Mouse (Mus musculus) forebrain, embryonic 12.5 days (tissue): ENCODE results near the gene Igsf21. TPM values are rescaled to one million over a fixed set of nuclear protein-coding genes. Genes with fewer than 3 reads are reported as not detected.

ENCODE experiments used
- ATAC-seq: fragments of 200-750 bp; cut with Nextera tagmentation; 2 replicates; pipeline ENCODE4 v1.8.0; 2017; ENCODE audit warnings: moderate TSS enrichment; ENCODE audit not compliant: low FRiP score
- H3K27ac ChIP-seq: fragments of 300-500 bp; sonication (generic); 2 replicates; pipeline ENCODE4 v1.5.1; 2016; ENCODE audit warnings: mild to moderate bottlenecking
- H3K27me3 ChIP-seq: fragments of 300-500 bp; sonication (generic); 2 replicates; pipeline ENCODE4 v1.6.1; 2016; ENCODE audit warnings: mild to moderate bottlenecking
- H3K36me3 ChIP-seq: fragments of 300-500 bp; sonication (generic); replicated peaks from 2 replicates; pipeline ENCODE4 v1.6.1; 2016; ENCODE audit warnings: mild to moderate bottlenecking
- H3K4me1 ChIP-seq: fragments of 300-500 bp; sonication (generic); 2 replicates; pipeline ENCODE4 v1.6.1; 2016
- H3K4me2 ChIP-seq: fragments of 300-500 bp; sonication (generic); 2 replicates; pipeline ENCODE4 v1.6.1; 2016; ENCODE audit warnings: mild to moderate bottlenecking, moderate library complexity
- H3K4me3 ChIP-seq: fragments of 300-500 bp; sonication (generic); replicated peaks from 2 replicates; pipeline ENCODE4 v1.5.1; 2016; ENCODE audit warnings: mild to moderate bottlenecking
- H3K9ac ChIP-seq: fragments of 300-500 bp; sonication (generic); 2 replicates; pipeline ENCODE4 v1.6.1; 2016; ENCODE audit warnings: mild to moderate bottlenecking
- H3K9me3 ChIP-seq: fragments of 300-500 bp; sonication (generic); 2 replicates; pipeline ENCODE4 v1.6.1; 2016
- WGBS: fragments of 180-500 bp; shearing (Covaris S2); methylation state at CpG from one replicate; pipeline ENCODE4 v1.1.7; 2016; 5-methylcytosine and 5-hydroxymethylcytosine counted together
- polyA plus RNA-seq: library from polyadenylated mRNA; unstranded; fragments of >200 nt; fragmentation: Nextera tagmentation; extraction: Ambion mirVana; gene quantifications from 2 replicates; pipeline ENCODE4 v1.2.1, GENCODE M21; 2016

Igsf21 gene
- polyA plus RNA-seq, 1 experiment from 2014 or later = 21.7 TPM

DNA sequence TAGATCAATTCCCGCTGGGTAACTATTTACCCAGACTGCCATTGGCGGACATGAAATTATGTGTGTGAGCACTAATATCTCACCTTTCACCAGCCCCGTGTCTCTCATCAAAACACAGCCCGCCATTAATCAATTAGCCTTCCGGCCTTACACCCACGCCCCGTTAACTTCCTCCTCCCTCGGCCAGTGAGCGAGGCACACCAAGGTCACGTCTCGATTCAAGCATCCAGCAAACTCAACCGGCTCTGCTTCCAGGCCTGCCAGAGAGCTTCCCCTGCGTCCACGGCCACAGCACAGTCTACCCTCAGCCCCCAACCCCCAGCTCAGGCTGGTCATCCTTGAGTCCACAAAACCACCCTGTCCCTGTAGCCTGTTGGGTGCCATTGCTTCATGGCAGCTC is 32.2 kb downstream of the Igsf21 start:
- H3K9me3 ChIP-seq = no peaks in the 10 kb centered on the region
- WGBS = 69% methylated on average over 14 of the region's 14 CpGs
- peak overlapping the region; percentile 31; the same call in 1 of the 2 replicates for H3K27ac ChIP-seq
- H3K9ac ChIP-seq = no peak overlapping the region
- H3K27me3 ChIP-seq = no peaks in the 10 kb centered on the region
- no peak for ATAC-seq
- no peaks in the 10 kb centered on the region for H3K36me3 ChIP-seq
- no peak overlapping the region for H3K4me3 ChIP-seq
- H3K4me2 ChIP-seq = no peak overlapping the region
- peaks cover 81% of the 10 kb centered on the region for H3K4me1 ChIP-seq

DNA sequence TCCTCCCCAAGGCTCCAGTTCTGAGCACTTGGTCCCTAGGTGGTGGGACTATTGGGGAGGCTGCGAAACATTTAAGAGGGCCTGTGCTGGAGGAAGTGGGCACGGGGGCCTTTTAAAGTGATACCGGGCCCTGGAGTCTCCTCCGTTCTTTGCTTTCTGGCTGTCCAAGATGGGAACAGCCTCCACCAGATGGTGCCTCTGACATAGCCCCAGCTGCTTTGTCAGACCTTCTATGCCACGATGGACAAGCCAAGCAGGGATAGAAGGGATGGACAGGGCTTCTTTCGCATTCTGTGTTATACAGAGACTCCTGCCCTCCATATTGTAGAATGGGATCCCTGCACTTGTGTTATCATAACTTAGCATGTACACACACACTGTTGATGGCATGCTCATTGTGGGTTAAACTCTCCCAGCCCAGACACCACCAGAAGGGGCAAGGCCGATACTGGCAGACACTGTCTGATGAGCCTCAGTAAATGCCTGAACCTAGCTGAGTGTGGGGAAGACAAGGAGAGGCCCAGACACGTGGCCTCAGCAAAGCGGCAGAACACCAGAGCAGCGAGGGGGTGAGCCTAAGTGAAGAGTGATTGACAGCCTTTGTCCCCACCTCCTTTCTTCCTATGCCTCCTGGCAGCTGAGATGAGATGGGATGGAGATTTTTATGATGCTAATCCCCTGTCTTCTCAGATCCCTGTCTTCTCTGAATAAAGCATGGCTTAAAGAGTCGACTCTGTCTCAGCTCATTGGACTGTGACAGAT is 36.3 kb downstream of the Igsf21 start:
- Histone ChIP-seq H3K27me3 (no peaks in the 10 kb centered on the region), H3K9ac (no peak overlapping the region), H3K4me2 (no peak overlapping the region), H3K9me3 (no peaks in the 10 kb centered on the region), H3K36me3 (no peaks in the 10 kb centered on the region), H3K4me3 (no peak overlapping the region), H3K4me1 (peaks cover 67% of the 10 kb centered on the region), H3K27ac (peak overlapping the region; percentile 43; the same call in 1 of the 2 replicates)
- ATAC-seq = no peak
- WGBS = 55% methylated on average over 11 of the region's 11 CpGs

DNA sequence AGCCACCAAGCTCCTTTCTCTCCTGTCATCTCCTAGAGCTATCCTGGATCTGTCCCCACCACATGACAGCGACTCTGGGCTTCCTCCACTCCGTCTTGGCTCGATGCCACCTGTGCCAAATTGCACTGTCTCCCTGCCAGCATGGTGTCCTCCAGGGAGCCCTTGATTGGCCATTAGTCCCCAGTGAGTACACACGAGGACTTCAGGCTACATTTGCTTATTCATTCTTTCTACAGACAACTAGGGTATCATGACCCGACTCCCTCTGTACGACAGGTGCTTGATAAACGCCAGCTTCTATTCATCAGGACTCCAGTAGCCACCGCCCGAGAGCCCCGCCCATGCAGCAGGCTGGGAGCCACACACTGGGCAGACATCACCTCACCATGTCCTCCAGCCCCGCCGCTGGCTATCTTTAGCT is 40.8 kb downstream of the Igsf21 start:
- H3K27ac ChIP-seq = no peak overlapping the region
- 66% methylated on average over 12 of the region's 12 CpGs for WGBS
- H3K27me3 ChIP-seq = no peaks in the 10 kb centered on the region

DNA sequence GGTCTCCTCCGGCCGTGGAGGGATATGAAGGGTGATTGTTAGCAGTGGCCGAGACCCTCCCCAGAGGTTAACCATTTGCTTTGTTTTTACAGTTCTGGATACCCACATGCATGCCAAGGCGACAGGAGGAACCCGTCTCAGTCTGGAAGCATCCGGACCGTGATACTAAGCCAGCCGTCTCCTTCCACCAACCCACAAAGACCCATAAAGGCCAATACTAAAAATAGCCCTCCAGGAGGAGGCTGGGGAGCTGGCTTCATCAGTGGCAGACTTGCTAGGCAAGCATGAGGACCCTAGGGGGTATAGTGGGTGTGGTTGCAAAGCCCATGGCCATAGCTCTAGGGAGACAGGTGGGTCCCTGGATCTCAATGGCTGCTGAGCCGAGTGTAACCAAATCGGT is 41.8 kb downstream of the Igsf21 start:
- Histone ChIP-seq H3K9ac (no peak overlapping the region), H3K9me3 (no peaks in the 10 kb centered on the region), H3K36me3 (no peaks in the 10 kb centered on the region), H3K27ac (no peak overlapping the region), H3K4me2 (no peak overlapping the region), H3K4me1 (peaks cover 16% of the 10 kb centered on the region), H3K4me3 (no peak overlapping the region), H3K27me3 (no peaks in the 10 kb centered on the region)
- 84% methylated on average over 10 of the region's 10 CpGs for WGBS
- ATAC-seq = no peak

More for the DNA sequence above, 40.8 kb downstream of the Igsf21 start:
- no peak; the same call in 1 of the 2 replicates for ATAC-seq
- Histone ChIP-seq H3K9me3 (no peaks in the 10 kb centered on the region), H3K36me3 (no peaks in the 10 kb centered on the region), H3K4me2 (no peak overlapping the region), H3K4me1 (peaks cover 26% of the 10 kb centered on the region), H3K4me3 (no peak overlapping the region), H3K9ac (no peak overlapping the region)

DNA sequence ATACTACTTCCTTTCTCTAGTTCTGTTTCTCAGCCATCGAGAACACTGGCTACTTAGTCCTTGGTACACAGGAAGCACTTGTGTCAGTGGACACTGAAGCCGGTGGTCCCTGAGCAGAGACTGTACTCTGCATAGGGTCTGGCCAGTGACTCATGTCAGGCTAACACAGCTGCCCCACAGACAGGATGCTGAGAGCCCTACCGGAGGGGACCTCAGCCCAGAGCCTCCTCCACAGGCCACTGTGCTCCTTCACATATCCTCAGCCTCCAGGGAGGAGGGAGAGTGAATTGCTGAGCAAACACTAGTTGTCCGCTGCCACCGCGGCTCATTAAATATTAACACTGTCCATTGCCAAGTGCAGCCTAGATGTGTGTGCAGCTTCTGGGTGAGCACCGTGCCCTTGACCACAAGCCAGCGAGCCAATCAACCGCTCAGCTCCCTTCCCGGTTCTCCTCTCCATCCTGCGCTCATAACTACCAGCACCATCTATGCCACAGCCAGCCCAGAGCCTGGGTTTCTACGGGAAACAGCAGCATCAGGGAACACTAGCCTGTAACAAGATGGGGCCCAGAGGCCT is 42.8 kb downstream of the Igsf21 start:
- H3K9me3 ChIP-seq = no peaks in the 10 kb centered on the region
- no peak overlapping the region for H3K27ac ChIP-seq
- no peaks in the 10 kb centered on the region for H3K27me3 ChIP-seq
- H3K4me1 ChIP-seq = peaks cover 9% of the 10 kb centered on the region
- H3K36me3 ChIP-seq = no peaks in the 10 kb centered on the region
- 91% methylated on average over 12 of the region's 12 CpGs for WGBS
- H3K4me3 ChIP-seq = no peak overlapping the region
- ATAC-seq = 0 out of 2 replicates have a peak, but pooled peaks have one; percentile 6
- no peak overlapping the region for H3K9ac ChIP-seq
- no peak overlapping the region for H3K4me2 ChIP-seq

GRCm38 (mm10) chr4:140202196-140202595 is 44.4 kb downstream of the Igsf21 start:
- ATAC-seq = no peak
- Histone ChIP-seq H3K36me3 (no peaks in the 10 kb centered on the region), H3K27me3 (no peaks in the 10 kb centered on the region), H3K4me2 (no peak overlapping the region), H3K4me1 (peaks cover 9% of the 10 kb centered on the region), H3K4me3 (no peak overlapping the region), H3K9me3 (no peaks in the 10 kb centered on the region), H3K9ac (no peak overlapping the region), H3K27ac (no peak overlapping the region)
- 42% methylated on average over 6 of the region's 6 CpGs for WGBS

DNA sequence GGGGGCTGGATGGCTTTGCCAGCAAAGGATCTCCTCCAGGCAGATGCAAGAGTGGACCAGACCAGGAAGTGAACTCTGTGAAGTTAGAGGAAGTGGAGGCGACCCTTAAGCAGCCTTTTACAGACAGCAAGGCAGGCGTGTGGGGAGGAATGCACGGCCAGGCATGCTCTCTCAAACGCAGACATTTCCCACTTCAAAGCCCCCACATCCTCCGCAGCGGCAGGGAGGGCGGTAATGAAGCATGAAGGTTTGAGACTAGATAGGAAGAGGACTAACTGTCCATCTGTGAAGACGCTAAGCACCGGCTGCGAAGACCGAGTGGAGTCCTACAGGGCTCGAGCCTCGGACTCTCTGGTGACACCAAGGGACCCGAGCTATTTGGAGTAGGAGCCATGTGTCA is 46.3 kb downstream of the Igsf21 start:
- H3K36me3 ChIP-seq = no peaks in the 10 kb centered on the region
- 89% methylated on average over 14 of the region's 14 CpGs for WGBS
- H3K4me1 ChIP-seq = 0 out of 2 replicates have a peak, but pooled peaks cover 5% of the 10 kb centered on the region
- no peak overlapping the region for H3K9ac ChIP-seq
- H3K4me3 ChIP-seq = no peak overlapping the region
- H3K27ac ChIP-seq = no peak overlapping the region
- no peak for ATAC-seq
- H3K4me2 ChIP-seq = no peak overlapping the region
- peaks cover 12% of the 10 kb centered on the region; the same call in 1 of the 2 replicates for H3K27me3 ChIP-seq
- H3K9me3 ChIP-seq = no peaks in the 10 kb centered on the region

DNA sequence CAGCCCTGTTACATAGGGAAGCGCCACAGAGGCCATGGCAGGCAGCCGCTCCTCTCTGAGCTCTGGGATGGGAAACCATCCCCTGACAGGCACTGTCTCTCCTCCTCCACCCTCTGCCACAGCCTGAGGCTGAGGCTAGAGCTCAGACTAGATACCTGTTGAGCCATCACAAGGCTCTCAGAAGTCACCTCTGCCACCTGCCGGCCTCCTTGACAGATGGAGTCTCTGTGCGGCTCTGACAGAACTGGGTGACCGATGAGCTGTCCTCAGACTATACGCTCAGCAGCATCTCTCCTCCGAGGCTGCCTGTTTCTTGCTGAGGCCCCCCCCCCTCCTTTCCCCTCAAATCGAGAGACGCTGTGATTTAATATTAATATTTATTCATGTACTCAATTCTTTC is 49.9 kb downstream of the Igsf21 start:
- peaks cover 12% of the 10 kb centered on the region; the same call in 1 of the 2 replicates for H3K27me3 ChIP-seq
- H3K4me3 ChIP-seq = no peak overlapping the region
- 69% methylated on average over 9 of the region's 9 CpGs for WGBS
- no peak overlapping the region for H3K9ac ChIP-seq
- ATAC-seq = no peak
- H3K4me2 ChIP-seq = no peak overlapping the region
- H3K4me1 ChIP-seq = peaks cover 5% of the 10 kb centered on the region; the same call in 1 of the 2 replicates
- no peaks in the 10 kb centered on the region for H3K9me3 ChIP-seq
- H3K36me3 ChIP-seq = no peaks in the 10 kb centered on the region
- H3K27ac ChIP-seq = no peak overlapping the region

DNA sequence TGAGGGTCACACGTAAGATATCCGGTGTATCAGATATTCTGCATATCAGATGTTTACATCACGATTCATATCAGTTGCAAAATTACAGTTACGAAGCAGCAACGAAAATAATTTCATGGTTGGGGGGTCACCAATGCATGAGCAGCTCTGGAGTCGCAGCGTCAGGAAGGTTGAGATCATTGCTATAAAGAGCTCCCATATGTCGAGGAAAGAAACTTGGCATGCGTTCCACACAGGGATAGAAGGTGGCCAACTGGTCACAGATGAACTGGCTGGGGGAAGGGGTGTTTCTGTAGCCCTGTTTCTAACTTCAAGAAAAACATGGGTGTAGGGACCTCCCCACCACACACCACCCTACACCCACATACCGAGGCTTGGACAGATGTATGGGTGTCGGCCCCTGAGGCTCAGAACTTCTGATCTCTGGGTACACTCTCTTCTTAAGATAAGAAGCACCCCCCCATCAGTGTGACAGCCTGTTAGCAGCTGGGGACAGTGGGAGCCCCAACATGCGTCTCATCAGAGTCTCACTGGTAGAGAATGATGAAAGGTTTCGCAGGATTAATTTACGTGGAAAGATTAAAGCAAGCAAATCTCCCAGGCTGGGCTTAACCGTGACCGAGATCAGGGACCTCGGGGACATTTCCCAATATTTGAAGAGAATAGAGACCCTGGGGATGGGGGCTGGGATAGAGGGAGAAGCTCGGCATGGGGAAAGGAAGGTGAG is 54.1 kb downstream of the Igsf21 start:
- 86% methylated on average over 18 of the region's 18 CpGs for WGBS
- H3K27me3 ChIP-seq = peaks cover 12% of the 10 kb centered on the region; the same call in 1 of the 2 replicates
- no peaks in the 10 kb centered on the region for H3K9me3 ChIP-seq
- H3K27ac ChIP-seq = no peak overlapping the region
- no peak for ATAC-seq
- H3K9ac ChIP-seq = no peak overlapping the region
- H3K4me2 ChIP-seq = no peak overlapping the region
- H3K36me3 ChIP-seq = no peaks in the 10 kb centered on the region
- peaks cover 22% of the 10 kb centered on the region for H3K4me1 ChIP-seq
- no peak overlapping the region for H3K4me3 ChIP-seq

GRCm38 (mm10) chr4:140189601-140190000 is 57.0 kb downstream of the Igsf21 start:
- Histone ChIP-seq H3K4me3 (no peak overlapping the region), H3K9me3 (no peaks in the 10 kb centered on the region), H3K4me2 (no peak overlapping the region), H3K27ac (no peak overlapping the region), H3K9ac (no peak overlapping the region), H3K36me3 (no peaks in the 10 kb centered on the region), H3K4me1 (peaks cover 36% of the 10 kb centered on the region), H3K27me3 (no peaks in the 10 kb centered on the region)
- ATAC-seq = no peak
- 88% methylated on average over 9 of the region's 9 CpGs for WGBS

GRCm38 (mm10) chr4:140188626-140189025 is 58.0 kb downstream of the Igsf21 start:
- Histone ChIP-seq H3K4me2 (no peak overlapping the region), H3K36me3 (no peaks in the 10 kb centered on the region), H3K4me3 (no peak overlapping the region), H3K27me3 (no peaks in the 10 kb centered on the region), H3K4me1 (peaks cover 36% of the 10 kb centered on the region), H3K9me3 (no peaks in the 10 kb centered on the region), H3K9ac (no peak overlapping the region), H3K27ac (peak overlapping the region; percentile 67; the same call in 1 of the 2 replicates)
- WGBS = 85% methylated on average over 7 of the region's 7 CpGs
- ATAC-seq = no peak

DNA sequence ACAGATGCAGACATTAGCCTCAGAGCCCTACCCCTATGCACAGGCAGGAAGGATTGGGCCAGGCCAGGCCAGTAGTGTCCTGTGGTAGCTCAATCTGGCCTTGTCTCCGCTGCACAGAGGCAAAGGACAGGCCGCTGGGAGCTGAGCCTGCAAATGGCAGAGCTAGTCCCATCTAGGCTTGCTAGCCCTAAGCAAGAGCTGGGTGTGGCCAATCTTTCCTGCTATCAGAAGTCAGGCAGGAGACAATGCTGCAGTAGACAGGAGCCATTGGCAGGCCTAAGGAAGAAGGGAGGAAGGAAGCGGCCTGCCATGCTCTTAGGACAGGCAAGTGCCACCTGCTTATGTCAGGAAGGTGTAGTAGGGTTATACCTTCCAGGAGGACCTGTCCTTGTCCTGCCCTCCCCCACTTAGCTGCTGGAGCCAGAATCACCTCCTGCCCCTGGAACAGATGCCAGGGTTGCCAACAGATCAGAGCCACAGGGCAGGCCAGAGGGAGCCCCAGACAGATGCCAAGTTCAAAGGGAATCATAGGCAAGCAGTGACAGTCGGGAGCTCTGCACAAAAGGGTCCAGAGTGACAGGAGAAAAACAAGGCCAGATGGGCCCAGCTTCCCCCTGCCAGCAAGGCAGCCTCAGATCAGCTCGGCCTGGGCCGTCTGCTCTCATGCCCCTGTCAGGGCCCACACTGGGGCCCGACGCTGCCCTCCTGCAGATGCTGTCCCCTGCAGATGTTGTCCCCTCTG is 59.0 kb downstream of the Igsf21 start:
- Histone ChIP-seq H3K9me3 (no peaks in the 10 kb centered on the region), H3K4me2 (no peak overlapping the region), H3K9ac (no peak overlapping the region), H3K4me1 (peaks cover 36% of the 10 kb centered on the region), H3K27ac (peak overlapping the region; percentile 67), H3K36me3 (no peaks in the 10 kb centered on the region), H3K27me3 (no peaks in the 10 kb centered on the region), H3K4me3 (no peak overlapping the region)
- 70% methylated on average over 8 of the region's 8 CpGs for WGBS
- peak; percentile 58 for ATAC-seq
